Mouse (Mus musculus): ENCODE results near the gene Slf2. TPM values are rescaled to one million over a fixed set of nuclear protein-coding genes. Genes with fewer than 3 reads are reported as not detected.

Gene Slf2
- total and polyA plus RNA-seq, 3 experiments = 44.1 to 79.7 (median 79.5) TPM

GRCm38 (mm10) chr19:44905316-44905715 lies 25.6 kb upstream of the Slf2 start:
- Histone ChIP-seq H3K36me3 (replicated peaks) (no peaks in the 10 kb centered on the region), H3K9me3 (replicated peaks) (no peaks in the 10 kb centered on the region), H3K4me3 (ENCODE audit: low read depth, low read length) (no peak overlapping the region), H3K27me3 (ENCODE audit: insufficient read depth, low read length) (peaks cover 44% of the 10 kb centered on the region), H3K4me1 (ENCODE audit: insufficient read depth, low read depth, low read length) (no peaks in the 10 kb centered on the region)
- DNase-seq (ENCODE audit: low spot score) (no peak), ATAC-seq (ENCODE audit: extremely low read depth, insufficient number of reproducible peaks, low FRiP score, poor library complexity, severe bottlenecking) (no peak)
- TF ChIP-seq GATA1 (IDR thresholded peaks at IDR 0.05; ENCODE audit: borderline replicate concordance, low read length) = no peak
- no peak for TF ChIP-seq TAL1 (conservative IDR thresholded peaks at IDR 0.05; ENCODE audit: low read depth, low read length)

- no peaks in the 10 kb centered on the region for H3K9me3 ChIP-seq (replicated peaks)
- no peak for ATAC-seq (ENCODE audit: extremely low read depth, insufficient number of reproducible peaks, low FRiP score, poor library complexity, severe bottlenecking)
- no peaks in the 10 kb centered on the region; the same call in 1 of the 2 replicates for H3K4me1 ChIP-seq (ENCODE audit: insufficient read depth, low read depth, low read length)
- peaks cover 38% of the 10 kb centered on the region for H3K27me3 ChIP-seq (ENCODE audit: insufficient read depth, low read length)
- TF ChIP-seq GATA2 (IDR thresholded peaks at IDR 0.05; ENCODE audit: borderline replicate concordance, low read depth, low read length) (no peak), POLR2AphosphoS5 (IDR thresholded peaks at IDR 0.05; ENCODE audit: insufficient replicate concordance, low read depth, low read length) (no peak), CTCF (IDR thresholded peaks at IDR 0.05; ENCODE audit: low read depth, low read length) (no peak), GATA1 (IDR thresholded peaks at IDR 0.05; ENCODE audit: borderline replicate concordance, low read length) (no peak), TAL1 (conservative IDR thresholded peaks at IDR 0.05; ENCODE audit: low read depth, low read length) (no peak)
- no peaks in the 10 kb centered on the region for H3K36me3 ChIP-seq (replicated peaks)
- H3K4me3 ChIP-seq (ENCODE audit: low read depth, low read length) = no peak overlapping the region
- DNase-seq (ENCODE audit: low spot score) = no peak
Observed at GRCm38 (mm10) chr19:44907851-44908690, 22.9 kb upstream of the Slf2 start.

- Histone ChIP-seq H3K27me3 (ENCODE audit: insufficient read depth, low read length) (peaks cover 37% of the 10 kb centered on the region), H3K36me3 (replicated peaks) (no peaks in the 10 kb centered on the region), H3K9me3 (replicated peaks) (no peaks in the 10 kb centered on the region), H3K4me1 (ENCODE audit: insufficient read depth, low read depth, low read length) (no peaks in the 10 kb centered on the region; the same call in 1 of the 2 replicates), H3K4me3 (ENCODE audit: low read depth, low read length) (no peak overlapping the region)
- DNase-seq (ENCODE audit: low spot score) (no peak), ATAC-seq (ENCODE audit: extremely low read depth, insufficient number of reproducible peaks, low FRiP score, poor library complexity, severe bottlenecking) (no peak)
- TF ChIP-seq CTCF (IDR thresholded peaks at IDR 0.05; ENCODE audit: low read depth, low read length) (no peak), POLR2AphosphoS5 (IDR thresholded peaks at IDR 0.05; ENCODE audit: insufficient replicate concordance, low read depth, low read length) (no peak), GATA2 (IDR thresholded peaks at IDR 0.05; ENCODE audit: borderline replicate concordance, low read depth, low read length) (no peak), TAL1 (conservative IDR thresholded peaks at IDR 0.05; ENCODE audit: low read depth, low read length) (no peak), GATA1 (IDR thresholded peaks at IDR 0.05; ENCODE audit: borderline replicate concordance, low read length) (no peak)
Observed at GRCm38 (mm10) chr19:44908836-44909460, 22.0 kb upstream of the Slf2 start.

- H3K4me3 ChIP-seq (ENCODE audit: low read depth, low read length) = no peak overlapping the region
- no peaks in the 10 kb centered on the region for H3K9me3 ChIP-seq (replicated peaks)
- H3K4me1 ChIP-seq (ENCODE audit: insufficient read depth, low read depth, low read length) = no peaks in the 10 kb centered on the region; the same call in 1 of the 2 replicates
- ATAC-seq (ENCODE audit: extremely low read depth, insufficient number of reproducible peaks, low FRiP score, poor library complexity, severe bottlenecking) (no peak), DNase-seq (ENCODE audit: low spot score) (no peak)
- H3K27me3 ChIP-seq (ENCODE audit: insufficient read depth, low read length) = peaks cover 13% of the 10 kb centered on the region
- H3K36me3 ChIP-seq (replicated peaks) = no peaks in the 10 kb centered on the region
- no peak for TF ChIP-seq GATA2 (IDR thresholded peaks at IDR 0.05; ENCODE audit: borderline replicate concordance, low read depth, low read length)
- no peak for TF ChIP-seq TAL1 (conservative IDR thresholded peaks at IDR 0.05; ENCODE audit: low read depth, low read length)
- no peak for TF ChIP-seq GATA1 (IDR thresholded peaks at IDR 0.05; ENCODE audit: borderline replicate concordance, low read length)
- TF ChIP-seq CTCF (IDR thresholded peaks at IDR 0.05; ENCODE audit: low read depth, low read length) = no peak
- no peak for TF ChIP-seq POLR2AphosphoS5 (IDR thresholded peaks at IDR 0.05; ENCODE audit: insufficient replicate concordance, low read depth, low read length)
Observed at GRCm38 (mm10) chr19:44914481-44915249, 16.3 kb upstream of the Slf2 start.

GRCm38 (mm10) chr19:44918171-44918570 lies 12.8 kb upstream of the Slf2 start:
- DNase-seq (ENCODE audit: low spot score) = no peak
- no peak overlapping the region for H3K4me3 ChIP-seq (ENCODE audit: low read depth, low read length)
- H3K36me3 ChIP-seq (replicated peaks) = no peaks in the 10 kb centered on the region
- H3K27me3 ChIP-seq (ENCODE audit: insufficient read depth, low read length) = peaks cover 31% of the 10 kb centered on the region
- H3K4me1 ChIP-seq (ENCODE audit: insufficient read depth, low read depth, low read length) = no peaks in the 10 kb centered on the region
- no peak for TF ChIP-seq POLR2AphosphoS5 (IDR thresholded peaks at IDR 0.05; ENCODE audit: insufficient replicate concordance, low read depth, low read length)
- no peak for TF ChIP-seq TAL1 (conservative IDR thresholded peaks at IDR 0.05; ENCODE audit: low read depth, low read length)
- TF ChIP-seq GATA2 (IDR thresholded peaks at IDR 0.05; ENCODE audit: borderline replicate concordance, low read depth, low read length) = no peak
- TF ChIP-seq CTCF (IDR thresholded peaks at IDR 0.05; ENCODE audit: low read depth, low read length) = no peak
- TF ChIP-seq GATA1 (IDR thresholded peaks at IDR 0.05; ENCODE audit: borderline replicate concordance, low read length) = no peak
- no peaks in the 10 kb centered on the region for H3K9me3 ChIP-seq (replicated peaks)
- no peak for ATAC-seq (ENCODE audit: extremely low read depth, insufficient number of reproducible peaks, low FRiP score, poor library complexity, severe bottlenecking)
